Mouse (Mus musculus) splenic B cell, adult 2 months (primary cell): ENCODE data around the gene Zfp719.

ENCODE experiments used
- DNase-seq: peaks from one replicate; pipeline ENCODE4 v3.0.0-alpha.2; 2011; ENCODE audit warnings: low read depth, low spot score
- H3K27me3 ChIP-seq: 2 replicates; pipeline ENCODE4 v1.6.1; 2012; ENCODE audit warnings: mild to moderate bottlenecking, low read length, moderate library complexity, mixed read lengths; ENCODE audit not compliant: control insufficient read depth, poor library complexity, insufficient read depth, severe bottlenecking
- H3K36me3 ChIP-seq: 2 replicates; pipeline ENCODE4 v1.6.1; 2012; ENCODE audit warnings: mild to moderate bottlenecking, low read length, moderate library complexity, mixed read lengths; ENCODE audit not compliant: control insufficient read depth, poor library complexity, insufficient read depth, severe bottlenecking

Gene Zfp719

GRCm38 (mm10) chr7:43634500-43634899, 55.1 kb downstream of the Zfp719 start, which contains the start of gene Ceacam18:
Ceacam18 (plus strand) TSS chr7:43634707.
- no peak for DNase-seq
- Histone ChIP-seq H3K27me3 (no peaks in the 10 kb centered on the region), H3K36me3 (no peaks in the 10 kb centered on the region)

- Histone ChIP-seq H3K27me3 (no peaks in the 10 kb centered on the region), H3K36me3 (no peaks in the 10 kb centered on the region)
- DNase-seq = no peak
Measured at GRCm38 (mm10) chr7:43636194-43636593, 56.8 kb downstream of the Zfp719 start.

DNA sequence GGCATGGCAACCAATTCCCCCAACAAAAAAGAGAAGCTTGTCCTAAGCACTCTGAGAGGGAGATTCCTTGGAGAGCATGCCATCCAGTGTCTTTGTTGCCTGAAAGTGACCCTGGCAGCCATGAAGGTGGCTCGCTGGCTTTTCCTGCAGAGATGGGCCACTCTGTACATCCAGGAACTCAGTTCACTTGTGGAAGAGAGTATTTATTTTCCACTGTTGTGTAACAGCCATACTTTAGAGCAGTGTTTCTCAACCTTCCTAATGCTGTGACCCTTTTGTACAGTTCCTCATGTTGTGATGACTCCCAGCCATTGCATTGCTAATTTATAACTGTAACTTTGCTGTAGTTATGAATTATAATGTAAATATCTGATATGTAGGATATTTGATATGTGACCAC, 57.7 kb downstream of the Zfp719 start:
- H3K27me3 ChIP-seq = no peaks in the 10 kb centered on the region
- no peak for DNase-seq
- no peaks in the 10 kb centered on the region for H3K36me3 ChIP-seq

DNA sequence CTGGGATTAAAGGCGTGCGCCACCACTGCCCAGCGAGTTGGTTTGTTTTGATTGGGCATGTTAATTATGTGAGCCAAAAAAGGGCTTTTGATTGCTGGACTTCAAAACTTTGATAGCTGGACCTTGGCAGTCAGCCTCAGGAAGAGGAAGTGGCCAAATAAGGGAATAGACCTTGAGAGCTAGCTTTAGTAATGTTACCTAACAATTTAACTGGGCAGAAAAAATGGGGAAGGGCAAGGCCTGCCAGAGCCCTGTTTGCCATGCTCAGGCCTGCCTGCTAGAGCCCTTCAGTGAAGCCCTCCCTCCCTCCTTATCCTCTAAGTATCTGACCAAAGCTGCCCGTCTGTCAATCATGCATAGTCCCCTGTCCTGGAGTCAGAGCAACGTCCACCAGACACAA, 63.2 kb downstream of the Zfp719 start:
- no peaks in the 10 kb centered on the region for H3K27me3 ChIP-seq
- no peaks in the 10 kb centered on the region for H3K36me3 ChIP-seq
- DNase-seq = no peak
